Mouse (Mus musculus) heart, adult 8-10 months (tissue): Measurements from ENCODE around the gene Stambp. TPM values are rescaled to one million over a fixed set of nuclear protein-coding genes. Genes with fewer than 3 reads are reported as not detected.

Experiments
- DNase-seq: peaks from one replicate; pipeline ENCODE4 v3.0.0; 2022; ENCODE audit warnings: low spot score
- total RNA-seq, 4 experiments: library from RNA; stranded (reverse); gene quantifications; 2 replicates each; pipeline ENCODE4 v1.2.4; 2022

Stambp gene
- total RNA-seq, 4 experiments from 2014 or later: 11.4 to 14.9 (median 12.9) TPM

DNA sequence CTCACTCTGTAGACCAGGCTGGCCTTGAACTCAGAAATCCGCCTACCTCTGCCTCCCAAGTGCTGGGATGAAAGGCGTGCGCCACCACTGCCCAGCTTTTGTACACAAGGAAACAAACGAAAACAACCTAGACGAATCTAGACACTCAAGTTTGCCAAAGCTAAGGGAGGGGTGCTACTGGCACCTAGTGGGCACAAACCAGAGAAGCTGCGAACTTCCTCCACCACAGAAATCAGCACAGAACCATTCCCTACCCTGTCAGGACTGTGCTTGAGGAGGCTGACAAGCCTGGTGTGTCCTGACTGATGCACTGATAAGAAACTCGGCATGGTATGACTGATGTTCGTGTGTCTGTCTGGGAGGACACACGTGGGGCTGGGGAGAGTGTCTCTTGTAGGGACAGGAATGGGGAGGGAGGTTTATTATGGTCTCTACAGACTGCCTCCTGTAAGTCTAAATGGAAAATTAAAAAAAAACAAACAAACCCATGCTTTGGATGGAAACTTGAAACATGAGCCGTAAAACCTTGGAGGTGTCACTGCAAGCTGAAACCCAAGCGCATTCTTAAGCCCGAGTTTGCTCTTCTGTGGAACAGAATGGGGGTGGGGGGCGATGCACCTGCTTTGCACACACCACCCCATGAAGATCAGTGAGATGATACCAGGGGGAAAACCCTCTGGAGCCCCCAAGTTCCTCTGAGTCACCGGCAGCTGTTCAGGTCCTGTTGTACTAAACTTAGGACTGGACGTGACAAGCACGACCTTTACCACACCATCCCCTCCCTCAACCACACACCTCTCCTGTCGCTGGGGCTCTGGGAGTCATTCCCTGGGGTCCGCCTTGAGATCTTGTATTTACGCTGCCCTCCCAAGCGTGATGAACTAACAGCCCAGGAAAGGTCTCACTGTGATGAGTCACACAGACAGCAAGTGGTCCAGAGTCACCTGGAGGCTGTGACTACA, 3.3 kb downstream of the Stambp start:
- DNase-seq: no peak

DNA sequence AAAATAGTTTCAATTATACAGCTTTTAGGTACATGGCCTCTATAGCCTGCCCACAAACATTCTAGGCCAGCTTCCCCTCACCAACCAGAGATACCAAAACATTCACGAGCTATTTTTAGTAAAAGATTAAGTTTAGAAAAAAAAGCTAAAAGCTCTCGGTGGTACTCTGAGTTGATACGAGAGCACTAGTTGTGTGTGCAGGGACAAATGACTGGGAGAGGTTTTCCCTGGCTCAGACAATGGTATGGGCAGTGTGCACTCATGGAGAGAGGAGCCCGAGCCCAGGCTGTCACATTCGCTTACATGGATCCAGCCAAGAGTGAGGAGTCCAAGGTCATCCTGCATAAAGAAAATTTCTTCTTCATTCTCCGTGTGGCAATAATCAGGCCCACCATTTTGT, 16.6 kb downstream of the Stambp start:
- no peak for DNase-seq

DNA sequence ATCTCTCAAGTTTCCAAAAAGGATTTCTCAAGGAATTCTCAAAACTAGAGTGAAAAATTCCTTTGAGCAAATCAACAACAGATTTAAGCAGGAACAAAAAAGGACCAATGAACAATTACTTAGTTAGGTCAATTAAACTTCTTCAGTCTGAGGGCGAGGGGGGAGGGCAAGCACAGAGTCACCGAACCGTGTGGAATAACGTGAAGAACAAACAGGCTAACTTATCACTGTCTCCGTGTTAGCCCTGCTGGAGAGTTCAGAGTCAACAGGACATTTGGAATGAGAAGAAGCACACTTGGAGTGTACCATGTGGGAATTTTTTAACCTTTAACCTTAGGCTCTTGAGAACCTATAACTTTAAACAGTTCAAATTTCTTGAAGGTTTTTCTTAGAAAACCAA, 24.2 kb downstream of the Stambp start:
- no peak for DNase-seq

DNA sequence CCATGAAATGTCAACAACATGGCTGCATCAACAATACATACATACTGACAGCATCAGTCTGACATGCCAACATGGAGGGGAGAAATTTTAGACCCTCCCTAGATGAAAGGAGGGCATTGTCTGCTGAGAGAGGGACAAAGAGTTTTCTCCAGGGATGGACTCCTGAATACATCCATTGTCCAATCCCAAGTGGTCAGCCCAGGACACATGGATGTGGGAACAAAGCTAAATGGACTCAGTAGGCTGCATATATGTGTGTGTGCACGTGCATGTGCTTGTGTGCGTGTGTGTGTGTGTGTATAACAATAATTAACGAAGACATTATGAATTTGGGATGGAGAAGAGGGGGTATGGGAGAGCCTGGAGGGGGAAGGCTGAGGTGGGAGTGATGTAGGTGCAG, 26.8 kb downstream of the Stambp start:
- DNase-seq: no peak

DNA sequence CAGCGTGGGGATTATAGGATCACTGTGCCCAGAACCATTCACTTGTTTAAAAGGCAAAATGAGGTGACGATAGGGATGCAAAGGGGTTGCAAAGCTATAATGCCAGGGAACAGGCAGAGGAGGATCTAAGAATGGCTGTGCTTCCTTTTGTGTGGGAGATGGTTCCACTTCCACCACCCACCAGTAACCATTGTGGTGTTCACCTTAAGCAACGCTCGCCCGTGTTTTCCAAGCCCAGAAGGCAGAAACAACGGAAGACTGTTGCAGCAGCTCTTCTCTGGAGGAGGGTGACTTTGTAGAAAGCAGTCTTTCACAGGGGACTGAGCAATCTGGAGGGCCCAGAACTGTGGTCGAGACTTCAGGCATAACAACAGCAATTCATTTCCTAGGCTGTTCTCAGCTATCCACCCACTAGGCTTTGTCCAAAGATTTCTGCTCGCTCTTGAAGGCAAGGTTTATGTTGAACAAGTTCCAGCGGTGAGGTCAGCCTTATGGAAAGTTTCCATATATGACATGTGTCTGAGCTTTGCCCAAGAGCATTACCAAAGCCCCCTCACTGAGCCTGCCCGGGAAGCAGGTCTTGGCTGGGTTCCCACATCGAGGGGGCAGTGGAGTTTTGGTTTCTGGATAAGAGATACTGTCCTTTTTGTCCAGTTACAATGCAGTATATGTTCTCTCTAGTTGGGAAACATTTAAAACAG, 30.6 kb downstream of the Stambp start:
- DNase-seq: peak; percentile 26

DNA sequence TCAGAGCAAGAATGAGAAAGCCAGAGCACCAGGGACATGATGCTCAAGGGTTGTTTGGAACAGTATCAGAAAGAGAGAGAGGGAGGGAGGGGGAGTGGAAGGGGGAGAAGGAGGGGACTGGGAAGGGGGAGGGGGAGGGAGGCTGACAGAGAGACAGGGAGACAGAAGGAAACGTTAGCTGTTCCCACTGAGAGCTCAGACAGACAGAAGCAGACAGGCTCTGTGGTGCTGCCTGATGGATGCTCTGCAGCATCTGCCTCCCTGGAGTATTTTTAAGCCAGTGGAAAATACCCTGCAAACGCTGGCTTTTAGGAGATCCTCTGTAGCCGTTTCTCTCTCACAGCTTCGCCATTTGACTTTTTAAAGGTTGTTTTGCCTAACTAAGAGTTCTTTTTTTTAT, 32.5 kb downstream of the Stambp start:
- no peak for DNase-seq

DNA sequence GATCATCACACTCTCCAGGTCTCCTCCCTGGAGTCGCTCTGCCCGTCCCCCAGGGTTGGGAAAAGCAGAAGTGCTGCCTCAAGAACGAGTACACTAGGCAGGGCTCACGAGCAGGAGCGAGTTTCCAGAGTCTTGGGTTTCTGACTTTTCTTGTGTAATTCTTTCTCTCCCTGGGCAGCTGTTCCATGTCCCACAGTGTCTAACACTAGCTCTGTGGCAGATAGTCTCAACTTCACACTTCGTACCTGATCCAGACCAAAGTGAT, 35.8 kb downstream of the Stambp start:
- DNase-seq: no peak

DNA sequence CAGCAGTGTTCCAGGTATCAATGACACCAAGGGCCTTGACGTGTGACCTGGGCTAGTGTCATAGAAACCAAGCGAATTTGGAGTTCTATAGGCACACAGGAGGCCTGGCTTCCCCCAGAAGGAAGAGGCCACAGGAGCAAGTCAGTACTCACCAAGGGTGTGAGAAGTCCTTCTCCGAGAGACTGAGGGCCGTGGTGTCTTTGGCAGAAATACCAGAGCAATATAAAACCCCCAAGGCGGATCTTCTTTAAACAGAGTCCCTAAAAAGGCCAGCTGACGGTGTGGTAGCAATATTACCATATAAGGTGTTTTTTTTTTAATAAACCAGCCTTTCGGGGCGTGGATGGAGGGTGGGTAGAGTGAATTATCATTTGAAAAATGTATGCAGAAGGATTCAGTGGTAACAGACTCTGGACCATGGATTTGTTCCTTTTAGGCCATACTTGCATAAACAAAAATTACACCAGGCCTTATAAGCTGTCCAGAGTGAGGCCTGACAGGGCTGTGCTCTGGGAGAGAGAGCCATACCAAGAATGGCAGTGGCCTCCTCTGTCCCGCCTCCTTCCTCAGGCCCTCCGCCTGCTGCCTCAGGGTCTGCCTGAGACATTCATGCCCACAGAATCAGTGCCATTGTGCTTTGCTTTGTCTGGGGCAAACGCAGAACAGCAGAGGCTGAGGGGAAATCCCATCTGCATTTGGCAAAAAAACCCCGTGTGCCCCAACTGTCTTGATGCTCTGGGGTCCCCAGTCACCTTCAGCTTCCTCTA, 36.3 kb downstream of the Stambp start, which contains the start of gene Actg2:
TSS of gene Actg2 (minus strand) at position 238 of the 767 bp plus-strand sequence.
- DNase-seq: no peak

DNA sequence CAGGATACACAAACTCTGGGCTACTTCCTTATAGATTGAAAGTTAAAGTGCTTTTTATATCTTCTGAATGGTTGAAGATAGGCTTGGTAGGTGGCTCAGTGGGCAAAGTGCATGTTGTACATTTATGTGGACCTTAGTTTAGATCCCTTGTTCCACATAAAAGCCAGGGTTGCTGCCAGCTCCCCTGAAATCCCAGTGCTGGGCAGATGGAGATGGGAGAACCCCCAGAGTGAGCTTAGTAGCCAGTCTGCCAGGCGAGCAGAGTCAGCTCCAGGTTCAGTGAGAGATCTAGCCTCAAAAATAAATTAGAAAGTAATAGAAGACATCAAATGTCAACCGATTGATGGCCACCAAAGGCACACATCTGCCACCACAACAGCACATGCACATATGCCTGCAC, 39.9 kb downstream of the Stambp start:
- no peak for DNase-seq

DNA sequence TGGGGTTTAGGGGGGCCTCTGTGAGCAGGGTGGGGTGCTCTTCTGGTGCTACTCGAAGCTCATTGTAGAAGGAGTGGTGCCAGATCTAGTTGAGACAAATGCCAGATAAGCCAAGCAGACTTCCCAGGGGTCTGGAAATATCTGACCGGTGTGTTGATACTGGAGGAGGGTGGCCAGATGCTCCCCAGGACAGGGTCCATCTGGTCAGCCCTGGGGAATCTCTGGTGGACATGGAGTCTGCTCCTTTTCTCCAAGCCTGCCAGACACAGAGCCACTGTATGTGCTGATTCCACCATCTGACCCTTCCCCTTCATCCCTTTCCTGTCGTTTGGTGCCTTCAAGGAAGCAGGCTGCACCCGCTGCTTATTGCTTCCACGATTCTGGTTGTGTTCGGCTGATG, 49.3 kb downstream of the Stambp start:
- no peak for DNase-seq

DNA sequence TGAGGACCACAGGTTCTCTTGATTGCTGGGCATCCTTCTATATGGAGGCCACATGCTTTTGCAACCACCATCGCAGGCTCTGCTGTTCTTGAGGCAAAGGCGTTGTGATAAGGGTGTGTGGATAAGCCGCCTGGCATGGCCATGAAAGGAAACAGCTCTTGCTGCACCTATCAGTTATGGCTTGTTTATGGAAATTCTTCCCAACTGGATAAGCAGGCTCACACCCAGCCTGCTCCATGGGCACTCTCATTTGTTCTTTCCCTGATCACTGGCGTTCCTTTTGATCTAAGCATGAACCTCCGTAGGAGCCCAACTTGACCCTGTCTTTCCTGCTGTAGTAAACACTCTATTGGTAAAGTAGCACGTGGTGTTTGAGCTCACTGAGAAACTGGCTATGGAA, 50.7 kb downstream of the Stambp start:
- DNase-seq: no peak

DNA sequence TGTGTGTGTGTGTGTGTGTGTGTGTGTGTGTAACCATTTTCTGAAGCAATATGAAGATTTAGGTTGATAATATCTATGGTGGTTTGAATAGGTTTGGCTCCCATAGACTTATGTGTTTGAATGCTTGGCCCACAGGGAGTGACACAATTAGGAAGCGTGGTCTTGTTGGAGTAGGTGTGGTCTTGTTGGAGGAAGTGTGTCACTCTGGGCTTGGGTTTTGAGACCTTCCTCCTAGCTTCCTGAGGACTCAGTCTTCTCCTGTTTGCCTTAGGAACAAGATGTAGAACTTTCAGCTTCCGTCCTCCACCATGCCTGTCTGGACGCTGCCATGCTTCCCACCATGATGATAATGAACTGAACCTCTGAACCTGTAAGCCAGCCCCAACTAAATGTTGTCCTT, 53.9 kb downstream of the Stambp start:
- no peak for DNase-seq

DNA sequence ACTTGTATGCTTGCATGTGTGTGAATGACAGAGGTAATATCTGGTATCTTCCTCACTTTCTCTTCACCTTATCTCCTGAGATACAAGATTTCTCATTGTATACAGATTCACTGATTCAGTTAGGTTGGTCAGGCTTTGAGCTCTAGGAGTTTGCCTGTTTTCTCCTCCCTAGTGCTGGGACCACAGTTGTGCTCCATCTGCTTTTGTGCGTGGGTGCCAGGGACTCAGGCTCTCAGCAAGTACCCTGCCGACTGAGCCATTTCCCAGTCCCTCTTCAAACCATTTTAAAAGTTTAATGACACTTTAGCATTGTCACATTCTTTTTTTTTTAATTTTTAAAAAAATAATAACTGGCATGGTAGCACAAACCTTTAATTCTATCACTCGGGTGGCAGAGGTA, 57.4 kb downstream of the Stambp start:
- DNase-seq: no peak

DNA sequence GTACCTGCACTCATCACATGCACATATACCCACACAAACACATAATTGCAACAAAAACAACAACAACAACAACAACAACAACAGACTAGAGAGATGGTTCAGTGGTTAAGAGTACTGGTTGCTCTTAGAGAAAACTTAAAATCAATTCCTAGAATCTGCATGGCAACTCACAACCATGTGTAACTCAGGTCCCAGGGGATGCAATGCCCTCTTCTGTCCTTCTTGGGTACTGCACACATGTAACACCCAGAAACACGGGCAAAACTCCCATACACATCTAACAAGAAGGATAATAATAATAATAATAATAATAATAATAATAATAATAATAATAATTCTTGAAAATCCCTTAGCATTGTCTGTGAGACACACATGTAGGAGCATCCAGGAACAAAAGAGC, 60.0 kb downstream of the Stambp start:
- DNase-seq: peak; percentile 67

DNA sequence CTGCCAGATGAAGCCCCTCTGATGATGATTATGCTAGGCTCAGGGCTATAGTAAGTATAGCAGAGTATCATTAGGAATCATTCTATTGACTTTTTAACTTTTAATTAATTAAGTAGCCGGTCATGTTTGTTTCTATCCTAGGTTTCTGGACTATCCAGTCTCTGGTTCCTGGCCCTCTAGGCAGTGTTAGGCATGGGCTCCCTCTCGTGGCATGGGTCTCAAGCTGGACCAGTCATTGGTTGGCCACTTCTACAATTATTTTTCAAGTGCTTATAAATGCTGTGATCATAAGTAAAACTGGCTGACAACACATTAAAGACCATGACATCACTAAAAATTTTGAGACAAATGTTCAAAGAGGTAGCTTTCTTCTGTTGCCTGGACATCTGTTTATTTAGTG, 62.3 kb downstream of the Stambp start:
- no peak for DNase-seq

DNA sequence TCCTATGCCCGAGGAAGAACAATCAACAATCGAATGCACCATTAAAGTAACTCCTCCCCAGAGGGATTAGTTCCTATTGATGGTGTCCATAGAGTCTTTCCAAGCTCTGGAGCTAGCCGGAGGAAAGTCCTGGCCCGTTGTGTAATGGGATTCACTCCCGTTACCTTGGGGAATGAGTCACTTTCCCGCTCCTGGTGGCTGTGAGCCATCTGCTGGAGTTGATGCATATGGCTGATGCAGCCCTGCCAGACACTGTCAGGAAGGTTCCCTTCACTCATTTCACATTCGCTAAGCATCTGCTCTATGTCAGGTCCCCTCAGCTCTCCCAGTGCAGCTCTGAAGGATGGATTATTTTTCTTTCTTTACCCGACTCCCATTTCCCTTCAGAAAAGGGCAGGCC, 63.1 kb downstream of the Stambp start:
- no peak for DNase-seq

DNA sequence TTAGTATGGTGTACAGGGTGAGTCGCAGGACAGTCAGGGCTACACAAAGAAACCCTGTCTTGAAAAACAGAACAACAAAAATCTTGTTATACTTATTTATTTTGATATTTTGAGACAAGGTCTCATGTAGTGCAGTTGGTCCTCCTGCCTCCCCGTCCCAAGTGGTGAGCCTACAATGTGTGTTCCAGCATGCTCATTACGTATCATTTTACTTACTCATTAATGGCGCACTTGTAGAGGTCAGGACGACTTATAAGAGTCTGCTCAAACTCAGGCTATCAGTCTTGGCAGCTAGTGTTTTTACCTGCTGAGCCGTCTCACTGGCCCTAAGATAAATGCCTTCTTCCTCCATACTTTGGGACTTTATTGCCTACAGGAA, 65.4 kb downstream of the Stambp start:
- no peak for DNase-seq

DNA sequence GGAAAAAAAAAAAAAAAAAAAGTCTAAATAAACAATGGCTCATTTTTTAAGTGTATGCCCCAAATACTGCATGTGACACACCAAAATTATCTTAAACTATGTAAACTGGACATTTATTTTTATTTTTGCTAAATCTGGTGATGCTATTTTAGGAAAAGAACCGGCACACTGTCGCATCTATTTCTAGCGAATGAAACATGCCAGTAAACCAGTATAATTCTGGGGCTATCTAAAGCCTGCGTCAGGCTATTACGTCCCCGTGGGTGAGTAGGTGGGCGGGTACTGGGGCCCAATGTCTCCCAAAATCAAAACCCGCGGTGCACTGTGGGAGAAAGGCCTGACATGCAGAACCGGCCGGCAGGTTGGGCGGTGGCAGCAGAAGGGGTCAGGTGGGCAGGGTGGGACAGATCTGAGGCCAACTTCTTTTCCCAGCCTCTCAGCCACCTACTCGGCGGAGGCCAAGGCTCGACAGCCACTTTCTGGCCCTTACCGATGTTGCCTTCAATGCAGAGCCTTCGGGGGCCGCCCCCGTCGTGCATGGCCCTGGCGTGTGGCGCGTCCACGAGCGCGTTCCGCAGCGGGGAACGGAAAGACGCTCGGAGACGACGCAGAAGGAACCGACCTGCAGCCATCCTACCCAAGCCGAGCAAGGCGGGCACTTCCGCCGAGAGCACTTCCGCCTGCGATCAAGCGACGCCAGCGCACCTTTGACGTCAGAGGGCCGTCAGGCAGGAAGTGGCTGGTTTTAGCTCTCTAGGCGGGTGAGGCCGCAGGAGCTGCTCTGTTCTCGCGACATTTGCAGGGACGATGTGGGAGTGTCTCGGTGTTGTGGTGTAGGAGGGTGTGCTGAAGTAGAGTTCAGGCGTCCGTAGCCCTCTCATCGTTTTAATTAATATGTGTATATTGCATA, 66.0 kb downstream of the Stambp start, which contains the start of gene Dguok:
TSS of gene Dguok (minus strand) at position 712 of the 910 bp plus-strand sequence.
- peak; percentile 97 for DNase-seq

DNA sequence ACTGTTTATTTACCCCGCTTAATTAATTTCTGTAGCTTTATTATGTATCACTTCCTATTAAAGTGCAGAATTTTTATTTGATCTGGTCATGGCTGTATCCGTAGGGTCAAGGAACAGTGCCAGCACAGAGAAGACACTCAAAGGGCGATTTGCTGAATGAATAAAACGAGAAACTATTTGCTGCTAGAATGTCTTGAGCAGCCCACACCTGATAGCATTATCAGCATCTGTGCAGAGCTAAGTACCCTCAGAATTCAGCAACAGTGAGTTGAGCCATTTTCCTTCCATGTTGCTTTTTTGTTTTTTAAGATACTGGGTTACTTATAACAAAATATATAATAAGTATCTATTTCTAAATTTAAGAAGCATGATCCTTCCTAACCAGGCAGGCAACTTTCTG, 67.0 kb downstream of the Stambp start:
- no peak for DNase-seq

DNA sequence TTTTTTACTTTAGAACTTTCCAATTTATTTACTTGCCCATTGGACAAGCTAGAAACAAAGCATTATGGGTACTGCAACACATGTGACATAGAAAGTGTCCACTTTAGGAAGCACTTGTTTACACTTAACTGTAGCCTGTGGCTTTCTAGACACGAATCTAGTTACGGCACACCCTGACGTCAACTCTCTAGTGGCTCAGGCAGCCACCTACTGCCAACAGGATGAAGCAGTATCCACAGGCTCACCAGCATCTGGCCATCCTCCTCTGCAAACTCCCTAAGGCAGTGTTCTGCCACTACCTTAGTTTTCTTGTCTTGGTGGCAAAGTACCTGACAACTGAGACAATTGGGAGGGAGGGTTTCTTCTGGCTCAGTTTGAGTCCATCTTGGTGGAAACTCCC, 69.2 kb downstream of the Stambp start:
- no peak for DNase-seq

DNA sequence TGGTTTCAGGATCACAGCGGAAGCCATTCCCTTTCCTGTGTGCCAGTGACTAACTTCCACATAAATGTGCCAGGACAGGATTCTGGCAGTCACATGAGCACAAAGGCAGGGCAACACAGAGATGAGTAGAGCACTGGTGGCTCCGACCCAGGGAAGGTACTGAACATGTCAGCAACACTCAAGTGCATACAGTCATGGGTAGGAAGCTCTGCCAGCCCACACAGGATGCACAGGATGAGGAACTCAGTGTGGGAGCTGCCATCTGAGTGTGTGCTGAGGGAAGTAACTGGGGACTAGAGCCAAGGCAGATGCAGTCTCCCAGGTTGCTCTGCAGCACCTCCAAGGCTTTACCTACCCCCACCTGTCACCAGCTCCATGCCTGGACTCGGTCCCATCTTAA, 69.9 kb downstream of the Stambp start:
- peak; percentile 37 for DNase-seq
